Mouse (Mus musculus) cerebellum, adult 11 months (tissue): ENCODE measurements around the gene Cd209a.
A peak's percentile ranks its signal among the peaks of the same experiment; 100 is the strongest.
"Not testable (repeated sequence)": the region's sequence is repeated elsewhere in the genome, so short reads cannot be mapped to it uniquely, and the experiment has no call there.

Experiments
- DNase-seq: peaks from one replicate; pipeline ENCODE4 v3.0.0; 2022

Cd209a gene

DNA sequence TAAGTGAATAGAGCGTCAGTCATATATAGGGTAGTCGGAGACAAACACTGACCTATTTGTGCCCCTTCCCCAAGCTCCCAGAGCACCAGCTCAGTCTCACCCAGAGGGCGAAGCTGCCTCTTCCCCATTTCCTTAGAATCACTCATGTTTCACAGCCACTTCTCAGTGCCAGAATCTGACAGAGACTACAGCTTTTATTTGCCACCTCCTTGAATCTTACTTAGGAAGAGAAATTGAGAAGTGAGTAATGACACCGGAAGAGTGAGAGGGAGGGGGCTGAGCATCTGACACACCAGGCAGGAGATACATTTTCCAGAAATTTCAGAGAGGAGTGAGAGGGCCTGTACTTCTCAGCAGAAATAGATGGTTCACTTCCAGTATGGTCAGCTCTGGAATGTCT lies at the start of gene Cd209a:
Gene Cd209a, minus strand, starts transcription at position 224 of the 400 bp plus-strand sequence.
- DNase-seq: no peak

DNA sequence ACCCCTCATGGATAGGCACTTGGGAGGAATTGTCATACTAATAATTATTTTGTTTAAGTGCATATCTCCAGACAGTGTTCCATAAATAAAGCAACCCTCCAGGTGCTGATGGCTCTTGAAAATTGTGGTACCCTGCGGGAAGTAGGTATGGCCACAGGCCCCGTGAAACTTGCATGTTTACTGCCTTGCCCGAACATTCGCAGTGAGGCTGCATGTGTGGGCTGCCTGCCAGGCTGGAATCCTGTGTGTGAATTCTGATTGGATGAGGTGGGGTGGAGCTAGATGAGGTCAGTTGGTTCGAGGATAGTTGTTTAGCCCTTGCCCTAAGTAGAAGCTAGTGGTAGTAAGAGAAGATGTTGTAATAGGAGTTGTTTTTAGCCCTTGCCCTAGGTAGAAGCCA lies 19.9 kb upstream of the Cd209a start:
- not testable (repeated sequence) for DNase-seq

DNA sequence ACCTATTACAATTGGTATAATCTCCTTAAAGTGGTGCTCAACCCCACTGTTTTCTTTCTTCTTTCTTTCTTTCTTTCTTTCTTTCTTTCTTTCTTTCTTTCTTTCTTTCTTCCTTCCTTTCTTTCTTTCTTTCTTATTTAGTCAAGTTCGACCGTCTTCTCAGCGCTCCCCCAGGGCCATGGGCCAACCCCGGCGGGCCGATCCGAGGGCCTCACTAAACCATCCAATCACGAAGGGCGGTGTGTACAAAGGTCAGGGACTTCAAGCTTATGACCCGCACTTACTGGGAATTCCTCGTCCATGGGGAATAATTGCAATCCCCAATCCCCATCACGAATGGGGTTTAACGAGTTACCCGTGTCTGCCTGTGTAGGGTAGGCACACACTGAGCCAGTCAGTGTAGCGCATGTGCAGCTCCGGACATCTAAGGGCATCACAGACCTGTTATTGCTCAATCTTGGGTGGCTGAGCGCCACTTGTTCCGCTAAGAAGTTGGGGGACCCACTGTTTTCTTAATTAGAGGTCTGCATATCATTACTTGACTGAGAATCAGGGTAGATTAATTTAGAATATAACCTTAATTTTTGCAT lies 5.6 kb upstream of the Cd209a start:
- peak; percentile 8 for DNase-seq

DNA sequence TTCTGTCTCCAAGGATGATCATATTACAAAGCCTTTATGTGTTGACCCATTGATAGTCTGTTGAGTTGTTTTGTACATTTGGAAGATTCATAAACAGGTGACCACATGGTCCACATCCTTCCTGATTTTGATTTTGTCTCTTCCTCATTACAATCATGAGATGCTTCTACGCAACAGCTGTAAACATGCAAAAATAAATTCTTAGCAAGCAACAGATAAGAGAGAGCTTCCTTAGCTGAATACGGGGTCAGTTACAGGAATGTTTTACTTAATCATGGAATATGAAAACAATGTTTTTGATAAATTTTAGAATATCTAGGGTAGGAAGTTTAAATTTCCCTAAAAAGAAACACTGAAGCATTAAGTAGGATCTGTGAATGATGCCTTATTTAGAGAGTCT lies 11.8 kb downstream of the Cd209a start:
- no peak for DNase-seq

DNA sequence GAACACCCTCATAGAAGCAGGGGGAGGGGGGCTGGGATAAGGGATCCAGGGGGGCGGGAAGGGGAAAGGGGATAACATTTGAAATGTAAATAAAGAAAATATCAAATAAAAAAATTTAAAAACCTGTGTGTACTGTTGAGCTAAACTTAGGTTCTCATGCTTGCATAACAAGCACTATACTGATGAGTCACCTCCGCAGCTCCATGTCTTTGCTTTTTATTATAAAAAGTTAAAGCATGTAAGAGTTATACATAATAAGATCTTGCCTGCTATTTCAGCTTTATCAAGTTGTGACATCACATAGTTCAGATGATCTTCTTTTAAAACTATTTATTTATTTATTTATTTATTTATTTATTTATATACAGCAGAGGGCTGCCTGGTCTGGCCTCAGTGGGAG lies 13.2 kb downstream of the Cd209a start:
- no peak for DNase-seq

DNA sequence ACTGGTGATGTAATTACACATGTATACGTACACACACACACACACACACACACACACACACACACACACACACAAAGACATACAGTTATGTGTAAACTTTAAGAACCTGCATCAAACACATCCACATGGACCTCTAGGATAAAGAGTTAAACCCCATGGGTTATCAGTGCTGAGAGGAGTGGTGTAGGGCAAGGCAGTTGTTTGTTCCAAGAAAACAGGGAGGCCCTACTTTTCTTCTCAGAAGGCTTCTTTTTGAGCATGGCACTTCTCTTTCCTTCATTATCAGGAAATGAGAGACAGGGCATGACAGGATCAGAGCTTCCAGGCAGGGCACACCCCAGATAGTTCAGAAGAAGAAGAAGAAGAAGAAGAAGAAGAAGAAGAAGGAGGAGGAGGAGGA lies 14.7 kb downstream of the Cd209a start:
- DNase-seq: no peak

DNA sequence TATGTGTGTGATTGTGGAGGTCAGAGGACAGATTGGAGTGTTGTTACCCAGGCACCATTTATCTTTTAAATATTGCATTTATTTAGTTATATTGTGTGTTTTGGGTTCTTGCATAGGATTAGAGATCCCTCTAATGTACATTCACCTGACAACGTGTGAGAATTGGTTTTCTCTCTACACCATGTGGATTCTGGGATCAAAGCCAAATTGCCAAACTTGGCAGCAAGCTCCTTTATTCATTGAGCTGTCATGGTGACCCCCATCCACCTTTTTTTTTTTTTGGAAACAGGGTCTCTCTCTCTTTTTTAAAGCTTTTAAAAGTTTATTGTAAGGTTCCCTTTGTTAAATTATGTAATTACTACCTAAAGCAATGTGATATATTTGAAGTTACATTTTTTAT lies 27.7 kb downstream of the Cd209a start:
- no peak for DNase-seq

DNA sequence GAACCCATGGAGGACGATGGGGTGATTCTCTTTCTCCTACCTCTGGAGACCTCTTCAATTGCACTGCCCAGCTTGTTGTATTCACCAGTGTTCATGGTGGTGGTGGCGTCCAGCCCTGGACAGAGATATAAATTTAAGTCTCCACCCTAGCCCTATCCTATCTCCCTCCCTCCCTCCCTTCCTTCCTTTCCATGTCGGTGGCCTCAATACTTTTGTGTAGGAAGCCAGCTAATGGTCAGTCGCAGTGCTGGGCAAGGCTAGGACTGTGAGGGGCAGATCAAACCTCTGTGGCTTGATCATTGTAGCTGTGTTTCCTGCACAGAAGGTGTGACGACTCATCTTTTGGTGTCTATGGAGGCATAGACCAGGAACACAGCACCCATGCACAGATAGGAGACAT lies 28.2 kb downstream of the Cd209a start, which contains the start of gene Clec4g:
Gene Clec4g, minus strand, starts transcription at position 101 of the 400 bp plus-strand sequence.
- no peak for DNase-seq

DNA sequence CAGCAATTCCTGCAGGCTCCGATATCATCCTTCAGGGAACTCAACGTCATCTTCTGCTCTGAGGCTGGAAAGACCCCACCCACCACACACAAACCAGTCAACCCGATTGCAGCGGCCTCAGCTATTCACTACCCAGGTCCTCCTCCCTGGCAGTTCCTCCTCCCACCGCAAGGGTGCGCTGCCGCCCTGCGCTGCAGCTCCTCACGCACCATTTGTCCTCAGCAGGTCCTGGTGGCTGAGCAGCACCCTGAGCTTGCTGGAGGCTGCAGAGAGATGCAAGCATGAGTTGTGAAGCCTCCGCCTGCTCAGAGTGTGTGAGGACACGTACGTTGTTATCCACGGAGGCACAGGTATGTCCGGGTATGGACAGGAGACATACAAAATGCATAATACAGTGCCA lies 30.2 kb downstream of the Cd209a start:
- peak; percentile 30 for DNase-seq

DNA sequence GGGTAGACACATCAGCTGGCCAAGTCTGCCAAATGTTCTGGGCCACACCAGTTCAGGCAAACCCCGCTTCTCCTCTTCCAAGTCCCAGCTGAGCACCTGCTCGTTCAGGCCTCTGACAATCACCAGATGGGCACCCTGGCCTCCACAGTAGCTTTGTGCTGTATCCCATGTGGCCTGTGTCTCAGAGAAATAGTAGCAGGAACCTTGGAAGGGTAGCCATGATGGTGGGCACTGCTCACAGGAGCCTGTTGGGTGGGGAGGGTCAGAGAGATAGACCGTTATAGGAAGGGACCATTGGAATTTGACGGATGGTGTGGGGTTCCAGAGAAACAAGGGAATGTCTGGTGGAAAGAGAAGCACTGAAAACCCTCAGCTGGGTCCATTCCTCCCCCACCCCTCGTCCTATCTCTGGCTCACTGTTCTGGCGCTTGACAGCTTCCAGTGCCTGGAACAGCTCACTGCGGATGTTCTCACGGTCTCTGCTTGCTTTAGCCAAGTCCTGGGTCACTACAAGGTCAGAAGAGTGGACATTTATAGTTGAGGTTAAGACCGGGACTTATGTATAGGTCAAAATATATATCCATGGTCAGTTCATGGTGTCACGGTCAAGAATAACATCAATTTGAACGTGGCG lies 31.3 kb downstream of the Cd209a start:
- no peak for DNase-seq

DNA sequence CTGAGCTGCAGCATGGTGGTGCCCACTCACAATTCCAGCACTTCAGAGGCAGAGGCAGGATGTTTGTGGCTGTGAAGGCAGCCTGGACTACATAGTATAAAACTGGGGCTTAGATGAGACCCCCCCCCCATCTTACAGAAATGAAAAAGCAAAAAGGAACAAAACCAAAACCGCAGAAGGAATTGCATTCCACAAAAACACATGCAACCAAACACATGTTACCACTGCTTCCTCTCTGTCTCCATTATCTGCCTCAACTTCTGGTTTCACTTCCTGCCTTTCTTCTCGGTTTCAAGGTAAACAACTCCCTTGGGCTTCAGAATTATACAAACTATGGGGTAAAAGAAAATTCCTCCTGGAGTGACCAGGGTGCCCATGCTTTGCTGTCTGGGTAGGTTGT lies 37.1 kb downstream of the Cd209a start:
- no peak for DNase-seq

DNA sequence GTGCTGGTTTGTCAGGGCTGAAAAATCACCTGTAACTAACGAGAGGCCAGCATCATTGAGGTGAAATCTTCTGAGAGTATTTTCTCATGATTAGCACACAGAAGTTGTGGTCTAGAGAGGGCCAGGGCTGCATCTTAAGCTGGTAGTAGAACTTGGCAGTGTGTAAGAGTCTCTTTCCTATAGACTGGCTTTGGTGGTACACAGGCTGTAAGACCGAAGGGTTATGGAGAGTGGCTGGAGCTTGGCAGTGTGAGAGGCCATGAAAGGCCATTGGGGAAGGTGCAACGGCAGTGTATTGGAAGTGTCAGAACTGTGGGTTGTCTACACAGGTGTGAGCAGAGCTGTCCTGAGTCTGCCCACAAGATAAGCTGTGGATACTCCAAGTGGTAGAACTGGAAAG lies 38.5 kb downstream of the Cd209a start:
- no peak for DNase-seq

DNA sequence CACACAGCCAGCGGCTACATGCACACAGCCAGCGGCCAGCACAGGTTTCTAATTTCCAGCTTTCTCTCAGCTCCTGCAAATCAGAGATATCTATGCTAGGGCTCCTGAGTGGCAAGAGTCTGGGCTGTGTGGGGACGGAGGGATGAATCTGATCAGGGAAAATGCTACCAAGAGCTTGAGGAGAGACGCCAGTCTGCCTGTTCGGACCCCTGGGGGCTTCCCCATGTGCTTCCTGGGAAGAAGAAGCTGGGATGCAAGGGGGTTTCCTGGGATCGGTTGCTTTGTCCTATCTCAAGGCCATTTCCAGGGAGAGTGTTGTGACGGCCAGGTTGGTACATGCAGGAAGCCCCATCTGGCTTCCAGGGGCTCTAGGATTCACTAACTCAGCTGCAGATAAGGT lies 41.2 kb downstream of the Cd209a start:
- DNase-seq: no peak

DNA sequence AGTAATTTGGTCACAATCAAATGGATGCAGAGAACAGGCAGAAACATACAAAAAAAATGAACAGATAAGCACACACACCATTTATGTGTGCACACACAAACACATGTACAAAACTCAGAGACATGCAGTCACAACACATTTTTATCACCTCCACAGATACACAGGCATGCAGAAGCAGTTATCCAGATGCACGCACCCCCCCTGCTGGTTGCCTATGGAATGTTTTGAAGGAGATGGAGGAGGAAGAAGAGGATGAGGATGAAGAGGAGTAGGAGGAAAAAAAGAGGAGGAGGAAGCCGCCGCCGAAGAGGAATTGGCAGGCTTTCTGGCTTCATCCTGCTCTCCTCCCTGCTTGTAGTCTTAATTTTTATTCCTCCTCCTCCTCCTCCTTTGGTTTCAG lies 43.1 kb downstream of the Cd209a start:
- no peak for DNase-seq

DNA sequence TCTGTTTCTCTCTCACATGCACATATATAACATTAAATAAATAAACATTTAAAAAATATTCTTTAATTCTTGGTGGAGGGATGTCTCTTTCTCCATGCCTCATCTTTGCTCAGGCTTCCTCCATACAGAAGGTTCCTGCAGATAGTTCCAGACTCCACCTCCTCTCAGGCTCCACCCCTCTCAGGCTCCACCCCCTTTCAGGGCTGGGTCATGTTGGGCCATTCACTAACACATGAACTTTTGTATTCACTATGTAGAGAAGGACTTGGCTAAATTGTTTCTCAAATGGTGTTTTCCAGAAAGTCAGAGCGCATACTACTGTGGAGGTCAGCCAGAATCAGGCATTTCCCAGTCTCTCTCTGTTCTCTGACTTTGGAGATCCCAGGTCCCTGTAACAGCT lies 47.3 kb downstream of the Cd209a start:
- DNase-seq: no peak

DNA sequence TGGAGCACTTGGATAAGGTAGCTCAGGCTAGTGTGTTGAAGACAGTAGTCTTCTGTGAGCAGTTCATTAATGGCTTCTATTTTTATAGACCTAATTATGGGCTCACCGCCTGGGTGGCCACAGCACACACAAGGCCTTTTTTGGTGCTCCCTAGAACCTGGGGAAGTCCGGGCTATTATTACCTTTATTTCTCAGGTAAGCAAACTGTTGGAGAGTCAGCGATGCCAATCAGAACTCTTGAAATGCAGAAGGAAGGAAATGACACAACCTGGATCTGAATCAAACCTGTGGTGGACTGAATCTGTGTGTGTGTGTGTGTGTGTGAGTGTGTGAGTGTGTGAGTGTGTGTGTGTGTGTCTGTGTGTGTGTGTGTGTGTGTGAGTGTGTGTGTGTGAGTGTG lies 54.7 kb downstream of the Cd209a start, which contains the start of gene Fcer2a:
Gene Fcer2a, minus strand, starts transcription at position 55 of the 400 bp plus-strand sequence.
- no peak for DNase-seq
